Mouse (Mus musculus) left cerebral cortex, postnatal 36 days (tissue): ENCODE measurements around the gene Med22. TPM values are rescaled to one million over a fixed set of nuclear protein-coding genes. Genes with fewer than 3 reads are reported as not detected.
"Not testable (repeated sequence)": the region's sequence is repeated elsewhere in the genome, so short reads cannot be mapped to it uniquely, and the experiment has no call there.

Source experiments
- DNase-seq, 2 experiments: peaks; one replicate each; pipeline ENCODE4 v3.0.0; 2021 to 2022; ENCODE audit warnings: low spot score in 2 of 2, mixed read lengths in 1 of 2
- intact Hi-C: fragments of 180-260 bp; cut with DNase I; formaldehyde crosslinking; loops from one replicate; pipeline ENCODE4 v1.15.1; 2025
- total RNA-seq, 2 experiments: library from RNA; stranded (reverse); gene quantifications; 2 replicates each; pipeline ENCODE4 v1.2.3; 2021

The Med22 gene
- total RNA-seq, 2 experiments from 2014 or later = 45.7 to 46.8 TPM

DNA sequence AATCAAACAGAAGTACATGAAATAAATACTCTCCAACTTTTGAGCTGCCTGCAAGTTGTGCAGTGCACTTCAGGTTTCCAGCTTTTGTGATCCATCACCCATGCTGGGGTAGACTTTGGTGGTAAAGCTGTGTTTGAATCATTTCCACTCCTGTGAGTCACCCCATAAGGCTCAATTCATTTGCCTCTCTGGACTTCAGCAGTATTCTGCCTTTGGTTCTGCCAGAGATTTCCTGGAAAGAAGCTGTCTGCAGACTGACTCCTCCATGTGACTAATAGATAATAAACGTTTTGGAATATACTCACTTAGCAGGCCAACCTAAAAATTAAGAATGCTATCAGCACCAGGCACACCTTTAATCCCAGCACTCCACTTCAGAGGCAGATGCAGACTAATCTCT, 9.7 kb downstream of the Med22 start:
- DNase-seq = no peak
- intact Hi-C loops = loop anchor here (5.0 kb wide), 1 partner anchor 258 kb away; no protein-coding TSS in a partner anchor

DNA sequence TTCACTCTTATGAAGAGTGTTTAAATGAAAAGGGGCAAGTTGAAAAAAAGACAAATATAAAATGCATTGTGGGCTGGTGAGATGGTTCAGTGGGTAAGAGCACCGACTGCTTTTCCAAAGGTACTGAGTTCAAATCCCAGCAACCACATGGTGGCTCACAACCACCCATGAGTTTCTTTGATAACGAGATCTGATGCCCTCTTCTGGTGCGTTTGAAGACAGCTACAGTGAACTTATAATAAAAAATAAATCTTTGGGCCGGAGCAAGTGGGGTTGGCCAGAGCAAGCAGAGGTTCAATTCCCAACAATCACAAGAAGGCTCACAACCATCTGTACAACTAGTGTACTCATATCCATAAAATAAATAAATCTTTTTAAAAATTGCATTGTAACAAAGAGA, 14.6 kb downstream of the Med22 start:
- intact Hi-C loops = no loop called here
- DNase-seq = no peak

DNA sequence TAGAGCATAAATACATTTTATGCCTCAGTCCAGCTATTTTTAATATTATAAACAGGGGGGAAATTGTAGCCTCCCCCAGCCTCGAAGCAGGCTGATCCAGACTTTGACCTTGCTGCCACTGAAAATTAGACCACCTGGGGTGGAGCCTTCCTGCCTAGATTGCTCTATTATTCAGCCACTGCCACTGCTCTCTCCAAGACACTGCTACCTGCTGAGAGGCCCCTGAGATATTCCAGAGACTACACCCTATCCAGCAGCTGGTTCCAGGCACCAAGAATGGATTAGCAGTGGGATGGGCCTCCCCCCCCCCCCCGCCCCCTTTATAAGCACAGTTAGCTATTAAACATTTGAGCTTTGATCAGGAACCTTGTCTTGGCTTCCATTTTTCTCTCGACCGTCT, 24.3 kb downstream of the Med22 start:
- intact Hi-C loops, DNase-seq: not testable (repeated sequence)

DNA sequence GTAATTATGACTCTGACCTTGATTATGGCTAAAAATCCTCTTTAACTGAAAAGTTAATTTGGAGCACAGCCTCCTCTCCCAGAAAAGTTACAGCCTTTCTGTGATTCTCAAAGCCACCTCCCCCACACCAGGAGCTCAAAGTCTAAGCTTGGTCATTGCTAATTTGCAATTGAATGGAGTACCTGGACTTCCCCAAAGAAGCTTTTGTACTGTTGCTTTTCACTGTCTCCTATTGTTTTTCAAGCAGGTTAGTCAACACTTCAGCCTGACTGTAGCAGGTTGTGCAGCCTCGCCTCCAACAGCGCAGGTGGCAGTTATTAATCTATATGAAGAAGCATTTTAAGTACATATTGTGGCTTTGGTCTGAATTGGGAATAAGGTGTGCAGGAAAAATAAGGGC, 24.9 kb downstream of the Med22 start:
- intact Hi-C loops = not testable (repeated sequence)

DNA sequence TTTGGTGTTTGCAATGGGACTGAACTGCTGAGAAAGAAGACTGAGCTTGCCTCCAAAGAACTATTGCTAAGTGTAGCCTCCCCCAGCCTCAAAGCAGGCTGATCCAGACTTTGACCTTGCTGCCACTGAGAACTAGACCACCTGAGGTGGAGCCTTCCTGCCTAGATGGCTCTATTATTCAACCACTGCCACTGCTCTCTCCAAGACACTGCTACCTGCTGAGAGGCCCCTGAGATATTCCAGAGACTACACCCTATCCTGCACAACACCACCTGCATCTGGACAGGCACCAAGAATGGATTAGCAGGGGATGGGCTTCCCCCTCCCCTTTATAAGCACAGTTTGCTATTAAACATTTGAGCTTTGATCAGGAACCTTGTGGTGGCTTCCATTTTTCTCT, 31.9 kb downstream of the Med22 start:
- intact Hi-C loops = no loop called here
- DNase-seq = no peak

More for the DNA sequence above, 24.9 kb downstream of the Med22 start:
- DNase-seq = not testable (repeated sequence)

DNA sequence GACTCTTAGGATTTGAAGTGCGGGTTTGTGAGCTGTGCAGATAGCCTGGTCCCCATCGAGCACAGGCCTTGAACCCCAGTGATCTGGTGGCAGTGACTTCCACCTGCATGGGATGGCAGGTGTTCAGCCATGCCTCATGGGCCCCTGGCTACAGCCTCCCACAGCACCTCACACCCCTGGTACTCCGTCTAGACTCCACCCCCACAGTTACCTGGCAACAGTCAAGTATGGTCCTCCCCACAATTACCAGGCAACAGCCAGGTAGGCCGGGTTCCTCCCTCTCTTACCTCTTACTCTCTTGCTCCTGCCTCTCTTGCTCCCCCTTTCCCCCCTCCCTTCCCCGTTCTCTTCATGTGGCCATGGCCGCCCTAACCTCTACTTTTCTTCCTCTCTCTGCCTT, 39.8 kb downstream of the Med22 start:
- DNase-seq = no peak
- intact Hi-C loops = no loop called here

DNA sequence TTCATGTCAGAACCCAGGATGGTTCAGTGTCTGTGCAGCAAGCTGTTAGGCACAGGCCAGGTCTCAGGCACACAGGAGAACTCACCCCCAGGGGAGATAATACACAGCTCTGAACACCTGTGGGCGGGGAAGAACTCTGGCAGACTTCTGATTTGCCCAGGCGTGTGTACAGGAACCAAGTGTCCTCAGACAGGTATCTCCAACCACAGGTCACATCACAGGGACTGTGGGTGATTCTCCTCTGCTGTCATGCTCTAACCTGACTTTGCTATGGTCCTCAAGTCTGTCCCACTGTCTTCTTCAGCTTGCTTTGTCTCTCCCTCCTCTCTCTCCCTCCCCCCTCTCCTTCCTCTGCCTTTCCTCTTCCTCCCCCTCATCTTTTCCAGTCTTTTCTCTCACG, 45.6 kb downstream of the Med22 start, which contains the start of gene Abo:
Abo (minus strand) TSS at position 101 of the 400 bp plus-strand sequence.
- DNase-seq = no peak
- intact Hi-C loops = no loop called here

DNA sequence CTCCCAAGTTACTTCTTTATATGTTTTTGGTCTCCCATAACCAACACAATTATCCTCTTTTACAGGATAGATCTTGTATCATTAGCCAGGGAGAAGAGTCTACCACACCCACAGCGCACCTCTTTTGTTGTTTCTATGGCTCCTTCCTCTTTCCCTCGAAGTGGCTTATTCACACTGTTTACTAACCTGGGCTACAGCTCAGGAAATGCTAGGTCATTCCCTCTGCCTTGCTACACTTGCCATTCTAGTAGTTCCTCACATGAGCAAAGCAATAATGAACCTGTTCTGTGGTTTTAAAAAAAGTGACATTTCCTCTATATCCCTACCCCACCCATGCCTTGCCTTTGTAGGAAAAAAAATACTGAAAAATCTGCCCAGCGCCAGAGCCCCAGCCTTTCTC, 47.6 kb downstream of the Med22 start:
- intact Hi-C loops = no loop called here

More for the DNA sequence above, 47.6 kb downstream of the Med22 start:
- no peak for DNase-seq

Other genes with a start within 250 kb of the Med22 start
- not detected for gene Lcn4, start 239.4 kb downstream of the Med22 start, total RNA-seq
- not detected for gene Abo, start 45.7 kb downstream of the Med22 start, total RNA-seq
- gene Surf6, start 7.8 kb downstream of the Med22 start, total RNA-seq = 10 to 100 TPM; 26.7 to 27.0 TPM
- 100 to 1,000 TPM; 223 to 256 TPM for gene Rpl7a, start 87 bp upstream of the Med22 start, total RNA-seq
- gene Surf2, start 5.7 kb upstream of the Med22 start, total RNA-seq = 10 to 100 TPM; 33.2 to 34.0 TPM
- 100 to 1,000 TPM in 1 of 2 experiments, 10 to 100 TPM in 1; 95.5 to 106 TPM for gene Surf1, start 5.9 kb upstream of the Med22 start, total RNA-seq
- gene Surf4, start 23.3 kb upstream of the Med22 start, total RNA-seq = 10 to 100 TPM; 49.5 to 53.0 TPM
- gene Stkld1, start 23.4 kb upstream of the Med22 start, total RNA-seq = under 1 TPM; 0.15 to 0.41 TPM
- 10 to 100 TPM; 48.2 to 68.2 TPM for gene Rexo4, start 53.7 kb upstream of the Med22 start, total RNA-seq
- gene Adamts13, start 62.7 kb upstream of the Med22 start, total RNA-seq = 1 to 10 TPM in 1 of 2 experiments, under 1 TPM in 1; 0.77 to 1.8 TPM
- gene Cacfd1, start 99.2 kb upstream of the Med22 start, total RNA-seq = 10 to 100 TPM; 41.5 to 50.0 TPM
- 10 to 100 TPM; 32.2 to 32.4 TPM for gene Slc2a6, start 117.3 kb upstream of the Med22 start, total RNA-seq
- gene Mymk, start 161.5 kb upstream of the Med22 start, total RNA-seq = under 1 TPM in 1 of 2 experiments, not detected in 1; 0.44 TPM
- gene Adamtsl2, start 168.7 kb upstream of the Med22 start, total RNA-seq = 10 to 100 TPM; 22.0 to 22.2 TPM
- gene Fam163b, start 231.8 kb upstream of the Med22 start, total RNA-seq = 100 to 1,000 TPM; 112 to 122 TPM